In the genomic region with DNA sequence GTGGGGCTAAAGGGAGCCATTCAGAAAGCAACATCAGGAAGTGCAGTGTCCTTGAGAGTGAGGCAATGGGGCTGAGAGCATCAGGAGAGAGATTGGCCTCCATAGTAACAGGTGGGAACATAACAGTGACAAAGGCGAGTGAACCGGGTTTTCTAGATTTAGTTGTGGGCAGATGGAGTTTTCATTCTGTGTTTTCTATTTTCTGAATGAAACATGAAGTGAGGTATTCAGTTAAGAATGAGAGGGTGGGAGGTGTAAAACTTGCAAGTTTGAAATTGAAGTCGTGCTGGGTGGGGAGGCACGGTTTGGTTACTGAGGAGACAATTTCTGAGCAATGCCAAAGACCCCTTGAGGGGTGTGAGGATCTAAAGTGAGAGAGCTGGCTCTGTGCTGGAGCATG, we compare ENCODE assay signal across 31 mouse cellular contexts.
A peak's percentile ranks its signal among the peaks of the same experiment; 100 is the strongest.
DNase-seq lines count a peak whose midpoint lies in the region; ATAC-seq lines count a peak whose summit lies in the region.
"Had no signal": no experiment of that assay in that cellular context is flagged by ENCODE, and none has a peak within 500 bp of the region (broad histone marks: within the 10 kb centered on the region; RNA-seq: fewer than 3 reads in every experiment).

No protein-coding gene starts in this region.

- H3K4me1 ChIP-seq in liver, embryonic 11.5 days (replicated peaks; ENCODE audit: control insufficient read depth, insufficient read depth, low read length) = no peaks in the 10 kb centered on the region
- H3K4me1 ChIP-seq: embryonic facial prominence, embryonic 10.5 days; embryonic facial prominence, embryonic 15.5 days; heart, embryonic 10.5 days; heart, embryonic 15.5 days; kidney, embryonic 15.5 days; limb, embryonic 10.5 days; limb, embryonic 15.5 days; neural tube, embryonic 15.5 days had no signal

- H3K27ac ChIP-seq in liver, embryonic 11.5 days (ENCODE audit: low read depth, low read length) = no peak overlapping the region
- H3K27ac ChIP-seq: embryonic facial prominence, embryonic 10.5 days; embryonic facial prominence, embryonic 15.5 days; heart, embryonic 10.5 days; heart, embryonic 15.5 days; kidney, embryonic 15.5 days; limb, embryonic 10.5 days; limb, embryonic 15.5 days; liver, embryonic 14.5 days; neural tube, embryonic 15.5 days had no signal

- no peaks in the 10 kb centered on the region for H3K27me3 ChIP-seq in liver, embryonic 11.5 days (replicated peaks; ENCODE audit: control insufficient read depth, insufficient read depth, low read length)
- H3K27me3 ChIP-seq: embryonic facial prominence, embryonic 15.5 days; heart, embryonic 15.5 days; kidney, embryonic 15.5 days; limb, embryonic 15.5 days; neural tube, embryonic 15.5 days had no signal

- H3K9ac ChIP-seq in liver, embryonic 11.5 days (ENCODE audit: low read depth, low read length) = no peak overlapping the region
- H3K9ac ChIP-seq: embryonic facial prominence, embryonic 15.5 days; heart, embryonic 15.5 days; kidney, embryonic 15.5 days; limb, embryonic 15.5 days; liver, embryonic 14.5 days; lung, embryonic 14.5 days; neural tube, embryonic 15.5 days had no signal

- H3K36me3 ChIP-seq in liver, embryonic 11.5 days (ENCODE audit: control insufficient read depth, insufficient read depth, low read length) = no peaks in the 10 kb centered on the region
- H3K36me3 ChIP-seq: embryonic facial prominence, embryonic 10.5 days; embryonic facial prominence, embryonic 15.5 days; heart, embryonic 10.5 days; heart, embryonic 15.5 days; kidney, embryonic 15.5 days; limb, embryonic 10.5 days; limb, embryonic 15.5 days; neural tube, embryonic 15.5 days had no signal

- DNase-seq in left cerebral cortex, postnatal 14 days (ENCODE audit: low spot score in 2 of 2) = peak; percentile 26 to 54
- DNase-seq in left cerebral cortex, adult 11 months (ENCODE audit: low spot score) = no peak
- DNase-seq in frontal cortex, adult 2 months (ENCODE audit: extremely low spot score in 1 of 2, low spot score in 1 of 2) = peak; percentile 17 to 57
- DNase-seq in left cerebral cortex, postnatal 36 days (ENCODE audit: low spot score in 2 of 2) = peak; percentile 18 to 21
- DNase-seq in right cerebral cortex, postnatal 36 days (ENCODE audit: low spot score in 2 of 2) = peak; percentile 11 to 36
- no peak for DNase-seq in c-Kit-positive CD71-positive TER-119-positive erythroid progenitor cells, embryonic 14.5 days (ENCODE audit: low spot score)
- no peak for DNase-seq in liver, embryonic 11.5 days (ENCODE audit: low spot score)
- DNase-seq: adrenal gland, postnatal 25 days; cerebellum, adult 8-10 months; cerebellum, postnatal 25 days; gastrocnemius, postnatal 25 days; heart, adult 11 months; kidney, adult 18-20 months; kidney, postnatal 25 days; lung, embryonic 14.5 days; lung, postnatal 14 days; midbrain, embryonic 14.5 days; retina, postnatal 1 day; spleen, adult 18-20 months had no signal

- no peak for ATAC-seq in liver, embryonic 11.5 days (replicated peaks; ENCODE audit: low FRiP score)
- ATAC-seq: CD4-positive, CD25-positive, alpha-beta regulatory T cell, adult 4 months; forebrain, embryonic 14.5 days; hindbrain, embryonic 16.5 days had no signal

- WGBS in liver, embryonic 11.5 days = 87% methylated on average over 4 of the region's 4 CpGs

- no peak overlapping the region for H3K4me3 ChIP-seq in liver, embryonic 11.5 days (ENCODE audit: low read depth, low read length)
- H3K4me3 ChIP-seq: embryonic facial prominence, embryonic 10.5 days; embryonic facial prominence, embryonic 15.5 days; heart, embryonic 10.5 days; heart, embryonic 15.5 days; kidney, embryonic 15.5 days; limb, embryonic 10.5 days; limb, embryonic 15.5 days; neural tube, embryonic 15.5 days had no signal

- H3K4me2 ChIP-seq in liver, embryonic 11.5 days = no peak overlapping the region
- H3K4me2 ChIP-seq: embryonic facial prominence, embryonic 15.5 days; heart, embryonic 15.5 days; kidney, embryonic 15.5 days; limb, embryonic 15.5 days; lung, embryonic 14.5 days; neural tube, embryonic 15.5 days had no signal

- no peaks in the 10 kb centered on the region for H3K9me3 ChIP-seq in liver, embryonic 11.5 days (ENCODE audit: control insufficient read depth, low read length)
- H3K9me3 ChIP-seq: embryonic facial prominence, embryonic 10.5 days; embryonic facial prominence, embryonic 15.5 days; heart, embryonic 10.5 days; heart, embryonic 15.5 days; kidney, embryonic 15.5 days; limb, embryonic 10.5 days; limb, embryonic 15.5 days; neural tube, embryonic 15.5 days had no signal

- intact Hi-C loops in left cerebral cortex, postnatal 14 days (cut with DNase I) = no loop called here
- intact Hi-C loops in left cerebral cortex, postnatal 36 days (cut with DNase I) = no loop called here

Comparison
In these comparisons a context has a peak if more than half of its experiments do, and no peak if none do; other contexts are left out.
1. DNase-seq: peak in left cerebral cortex, postnatal 14 days (2 of 2), frontal cortex, adult 2 months (2 of 2), left cerebral cortex, postnatal 36 days (2 of 2) and right cerebral cortex, postnatal 36 days (2 of 2); none in left cerebral cortex, adult 11 months (single experiment), c-Kit-positive CD71-positive TER-119-positive erythroid progenitor cells, embryonic 14.5 days (single experiment) and liver, embryonic 11.5 days (single experiment).